Mouse (Mus musculus): ENCODE measurements around the gene Large1. TPM values are rescaled to one million over a fixed set of nuclear protein-coding genes. Genes with fewer than 3 reads are reported as not detected.

The Large1 gene
- total and polyA plus RNA-seq, 3 experiments, result not detected

GRCm38 (mm10) chr8:72777797-72778196 is 575.5 kb downstream of the Large1 start:
- no peaks in the 10 kb centered on the region for H3K36me3 ChIP-seq (replicated peaks in 1 of 2; ENCODE audit: control insufficient read depth in 1 of 2, insufficient read depth in 1 of 2, low read length in 1 of 2)
- peaks cover 8% of the 10 kb centered on the region for H3K9me3 ChIP-seq (replicated peaks; ENCODE audit: low read length)
- H3K27me3 ChIP-seq (replicated peaks), result peaks cover 3% of the 10 kb centered on the region
- no peak overlapping the region for H3K4me3 ChIP-seq (replicated peaks in 1 of 3; ENCODE audit: low read depth in 2 of 3, low read length in 2 of 3, poor library complexity in 1 of 3)
- H3K79me2 ChIP-seq (replicated peaks; ENCODE audit: control insufficient read depth, extremely low read depth, insufficient read depth, poor library complexity, severe bottlenecking), result no peaks in the 10 kb centered on the region
- H3K4me1 ChIP-seq (ENCODE audit: control insufficient read depth in 1 of 2, insufficient read depth in 2 of 2), result no peaks in the 10 kb centered on the region
- no peak for DNase-seq (ENCODE audit: extremely low read depth)
- dilution Hi-C loops (cut with MboI; ENCODE audit: extremely low pct_ligation_motif_present, extremely low pct_unique_long_range_greater_than_20kb, low sequenced_read_pairs), result no loop called here
- H3K4me2 ChIP-seq (ENCODE audit: insufficient read depth, low read depth, poor library complexity, severe bottlenecking), result no peak overlapping the region
- no peak for TF ChIP-seq SMC3 (IDR thresholded peaks at IDR 0.05; ENCODE audit: low read depth, low read length)
- H3K9ac ChIP-seq (ENCODE audit: insufficient read depth, low read depth), result no peak overlapping the region
- in situ Hi-C loops (cut with MboI; ENCODE audit: low pct_ligation_motif_present, low pct_unique_long_range_greater_than_20kb, low sequenced_read_pairs), result no loop called here
- no peak overlapping the region for H3K27ac ChIP-seq (ENCODE audit: insufficient read depth, low read depth)

GRCm38 (mm10) chr8:72766777-72767176 is 586.6 kb downstream of the Large1 start:
- in situ Hi-C loops (cut with MboI; ENCODE audit: low pct_ligation_motif_present, low pct_unique_long_range_greater_than_20kb, low sequenced_read_pairs), result no loop called here
- no peak overlapping the region for H3K27ac ChIP-seq (ENCODE audit: insufficient read depth, low read depth)
- no peaks in the 10 kb centered on the region for H3K27me3 ChIP-seq (replicated peaks)
- dilution Hi-C loops (cut with MboI; ENCODE audit: extremely low pct_ligation_motif_present, extremely low pct_unique_long_range_greater_than_20kb, low sequenced_read_pairs), result no loop called here
- H3K4me1 ChIP-seq (ENCODE audit: control insufficient read depth in 1 of 2, insufficient read depth in 2 of 2), result no peaks in the 10 kb centered on the region
- no peak overlapping the region for H3K4me3 ChIP-seq (replicated peaks in 1 of 3; ENCODE audit: low read depth in 2 of 3, low read length in 2 of 3, poor library complexity in 1 of 3)
- no peaks in the 10 kb centered on the region for H3K9me3 ChIP-seq (replicated peaks; ENCODE audit: low read length)
- no peak overlapping the region for H3K9ac ChIP-seq (ENCODE audit: insufficient read depth, low read depth)
- no peak for DNase-seq (ENCODE audit: extremely low read depth)
- TF ChIP-seq ZNF384 (IDR thresholded peaks at IDR 0.05; ENCODE audit: low read depth, low read length) (no peak), ZC3H11A (IDR thresholded peaks at IDR 0.05; ENCODE audit: low read depth, low read length) (no peak), ELF1 (IDR thresholded peaks at IDR 0.05; ENCODE audit: low read depth, low read length) (no peak), CHD1 (IDR thresholded peaks at IDR 0.05; ENCODE audit: low read depth, low read length) (no peak), EP300 (IDR thresholded peaks at IDR 0.05; ENCODE audit: low read length) (no peak), SMC3 (IDR thresholded peaks at IDR 0.05; ENCODE audit: low read depth, low read length) (no peak), RAD21 (IDR thresholded peaks at IDR 0.05; ENCODE audit: low read depth, low read length) (no peak), POLR2A (IDR thresholded peaks at IDR 0.05; ENCODE audit: low read depth, low read length) (no peak), KAT2A (IDR thresholded peaks at IDR 0.05; ENCODE audit: insufficient replicate concordance, low read length) (no peak)
- H3K36me3 ChIP-seq (replicated peaks in 1 of 2; ENCODE audit: control insufficient read depth in 1 of 2, insufficient read depth in 1 of 2, low read length in 1 of 2), result peaks cover 0 to 9% of the 10 kb centered on the region in 2 experiments
- no peak overlapping the region for H3K4me2 ChIP-seq (ENCODE audit: insufficient read depth, low read depth, poor library complexity, severe bottlenecking)
- H3K79me2 ChIP-seq (replicated peaks; ENCODE audit: control insufficient read depth, extremely low read depth, insufficient read depth, poor library complexity, severe bottlenecking), result no peaks in the 10 kb centered on the region

- DNase-seq (ENCODE audit: extremely low read depth), result peak; percentile 24
- dilution Hi-C loops (cut with MboI; ENCODE audit: extremely low pct_ligation_motif_present, extremely low pct_unique_long_range_greater_than_20kb, low sequenced_read_pairs) (no loop called here), in situ Hi-C loops (cut with MboI; ENCODE audit: low pct_ligation_motif_present, low pct_unique_long_range_greater_than_20kb, low sequenced_read_pairs) (no loop called here)
- Histone ChIP-seq H3K36me3 (replicated peaks in 1 of 2; ENCODE audit: control insufficient read depth in 1 of 2, insufficient read depth in 1 of 2, low read length in 1 of 2) (peaks cover 0 to 11% of the 10 kb centered on the region in 2 experiments), H3K27ac (ENCODE audit: insufficient read depth, low read depth) (no peak overlapping the region), H3K4me2 (ENCODE audit: insufficient read depth, low read depth, poor library complexity, severe bottlenecking) (no peak overlapping the region), H3K4me3 (replicated peaks in 1 of 3; ENCODE audit: low read depth in 2 of 3, low read length in 2 of 3, poor library complexity in 1 of 3) (no peak overlapping the region), H3K4me1 (ENCODE audit: control insufficient read depth in 1 of 2, insufficient read depth in 2 of 2) (no peaks in the 10 kb centered on the region), H3K9me3 (replicated peaks; ENCODE audit: low read length) (no peaks in the 10 kb centered on the region), H3K27me3 (replicated peaks) (no peaks in the 10 kb centered on the region), H3K9ac (ENCODE audit: insufficient read depth, low read depth) (no peak overlapping the region), H3K79me2 (replicated peaks; ENCODE audit: control insufficient read depth, extremely low read depth, insufficient read depth, poor library complexity, severe bottlenecking) (no peaks in the 10 kb centered on the region)
- TF ChIP-seq EP300 (IDR thresholded peaks at IDR 0.05; ENCODE audit: low read length) (no peak), MEF2A (IDR thresholded peaks at IDR 0.05; ENCODE audit: borderline replicate concordance, low read depth, low read length) (no peak), RAD21 (IDR thresholded peaks at IDR 0.05; ENCODE audit: low read depth, low read length) (no peak), POLR2AphosphoS2 (IDR thresholded peaks at IDR 0.05; ENCODE audit: low read depth, low read length) (no peak), MXI1 (IDR thresholded peaks at IDR 0.05; ENCODE audit: low read depth, low read length) (no peak), NRF1 (IDR thresholded peaks at IDR 0.05; ENCODE audit: low read depth, low read length) (no peak), MAX (IDR thresholded peaks at IDR 0.05; ENCODE audit: low read length) (no peak), TBP (conservative IDR thresholded peaks at IDR 0.05; ENCODE audit: low read depth, low read length) (no peak), NELFE (IDR thresholded peaks at IDR 0.05; ENCODE audit: low read depth, low read length) (no peak), JUND (conservative IDR thresholded peaks at IDR 0.05; ENCODE audit: low read depth, low read length) (no peak), UBTF (IDR thresholded peaks at IDR 0.05; ENCODE audit: low read depth, low read length) (no peak), ETS1 (conservative IDR thresholded peaks at IDR 0.05; ENCODE audit: low read depth, low read length) (no peak), POLR2A (IDR thresholded peaks at IDR 0.05; ENCODE audit: low read depth, low read length) (no peak), TCF12 (IDR thresholded peaks at IDR 0.05; ENCODE audit: low read depth, low read length) (no peak), ZNF384 (IDR thresholded peaks at IDR 0.05; ENCODE audit: low read depth, low read length) (no peak), PAX5 (IDR thresholded peaks at IDR 0.05; ENCODE audit: low read length) (no peak), CHD1 (IDR thresholded peaks at IDR 0.05; ENCODE audit: low read depth, low read length) (no peak), GABPA (IDR thresholded peaks at IDR 0.05; ENCODE audit: insufficient replicate concordance, low read depth, low read length) (no peak)
These were observed 587.6 kb downstream of the Large1 start for GRCm38 (mm10) chr8:72765696-72766095.

All from CH12.LX (cell line).